Mouse (Mus musculus) lung, adult 2 months (tissue): ENCODE data around the gene Bub1b.

Experiments
- CTCF ChIP-seq: fragments of 200-500 bp; IDR thresholded peaks from 2 replicates; pipeline ENCODE4 v1.5.1; 2011; ENCODE audit warnings: mild to moderate bottlenecking, low read length, control low read depth; ENCODE audit not compliant: insufficient read depth
- POLR2A ChIP-seq: fragments of 200-500 bp; IDR thresholded peaks from 2 replicates; pipeline ENCODE4 v1.6.1; 2011; ENCODE audit warnings: low read depth, mild to moderate bottlenecking, control low read depth, low read length, borderline replicate concordance; ENCODE audit errors: extremely low read depth

DNA sequence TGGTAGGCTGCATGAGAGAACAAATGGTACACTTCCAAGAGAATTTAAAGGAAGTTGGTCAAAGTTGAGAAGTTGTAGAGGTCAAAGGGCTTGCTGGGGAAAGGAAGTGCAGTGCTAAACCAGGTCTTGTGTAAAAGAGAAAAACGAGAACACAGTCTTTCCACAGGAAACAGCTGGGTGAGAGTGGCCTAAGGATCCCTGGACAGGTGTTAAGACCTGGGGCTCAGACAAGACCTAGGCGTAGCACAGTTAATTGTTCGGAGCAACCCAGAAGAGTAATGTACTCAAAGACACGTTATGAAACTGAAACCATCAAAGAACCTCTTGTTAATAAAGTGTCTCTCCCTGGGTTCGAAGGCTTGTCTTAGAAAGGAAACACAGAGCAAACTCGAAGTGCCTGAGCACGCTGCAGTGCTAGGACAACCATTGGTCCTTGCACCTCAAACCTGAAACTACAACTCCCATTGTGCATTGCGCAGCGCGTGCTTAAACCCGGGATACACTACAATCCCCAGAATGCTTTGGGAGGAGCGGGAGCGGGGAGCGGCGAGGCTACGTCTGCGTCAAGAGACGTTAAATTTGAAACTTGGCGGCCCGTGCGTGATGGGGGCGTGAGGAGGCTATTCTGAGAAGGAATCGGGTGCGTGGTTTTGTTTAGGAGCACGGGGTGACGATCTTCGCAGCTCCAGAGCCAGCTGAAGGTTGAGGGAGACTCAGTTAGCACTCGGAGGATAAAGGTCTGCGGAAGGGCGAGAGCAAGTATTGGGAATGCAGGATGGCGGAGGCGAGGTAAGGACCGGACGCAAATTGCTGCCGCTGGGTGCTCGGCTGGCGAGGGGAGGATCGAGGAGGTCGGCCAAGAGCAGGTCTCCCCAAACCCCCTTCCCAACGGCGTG is at the start of gene Bub1b:
- TF ChIP-seq POLR2A (no peak), CTCF (no peak)
